Mouse (Mus musculus) heart, adult 2 months (tissue): ENCODE data around the gene Ermap.

Source experiments
- CTCF ChIP-seq: fragments of 200-600 bp; IDR thresholded peaks from 2 replicates; pipeline ENCODE4 v1.8.1; 2022; ENCODE audit warnings: antibody characterized with exemption, mild to moderate bottlenecking, moderate library complexity
- EP300 ChIP-seq: fragments of 200-500 bp; IDR thresholded peaks from 2 replicates; pipeline ENCODE4 v1.6.1; 2011; ENCODE audit warnings: low read depth, low read length, control low read depth; ENCODE audit not compliant: insufficient read depth
- POLR2A ChIP-seq: fragments of 200-500 bp; IDR thresholded peaks from 2 replicates; pipeline ENCODE4 v1.6.1; 2011; ENCODE audit warnings: mild to moderate bottlenecking, low read depth, low read length, control low read depth; ENCODE audit not compliant: insufficient read depth

DNA sequence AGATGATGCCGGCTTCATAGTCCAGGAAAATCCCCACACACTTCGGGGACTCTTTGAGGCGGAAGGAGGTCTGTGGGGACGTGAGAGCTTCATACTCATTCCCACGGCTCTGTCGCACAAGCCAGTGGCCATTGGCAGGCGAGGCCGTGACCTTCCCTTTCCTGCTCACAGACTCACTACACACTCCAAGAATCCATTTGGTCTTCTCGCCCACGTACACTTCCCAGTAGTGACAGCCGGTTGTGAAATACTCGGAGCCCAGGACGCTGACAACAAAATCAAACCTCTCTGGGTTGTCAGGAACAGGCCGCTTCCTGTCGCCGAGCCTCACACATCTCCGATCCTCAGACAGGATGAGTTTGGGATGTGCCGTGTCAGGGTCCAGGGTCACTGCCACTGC lies 11.5 kb downstream of the Ermap start:
- TF ChIP-seq CTCF (no peak), POLR2A (no peak), EP300 (no peak)
